8 mouse cellular contexts compared by ENCODE assay signal in genomic region chr4:34922177-34922870, GRCm38 (mm10). TPM values are rescaled to one million over a fixed set of nuclear protein-coding genes. Genes with fewer than 3 reads are reported as not detected.
DNase-seq lines count a peak whose midpoint lies in the region; ATAC-seq and TF ChIP-seq lines count a peak whose summit lies in the region.

No protein-coding gene starts in this region.

- no peak overlapping the region for H3K27ac ChIP-seq in heart, adult 2 months
- H3K27ac ChIP-seq in heart, postnatal 0 days (ENCODE audit: low read depth): no peak overlapping the region
- no peak overlapping the region for H3K27ac ChIP-seq in layer of hippocampus, adult 2 months
- no peak overlapping the region for H3K27ac ChIP-seq in midbrain, embryonic 11.5 days (ENCODE audit: low read depth, low read length)

- H3K27me3 ChIP-seq in heart, adult 2 months (ENCODE audit: control insufficient read depth, insufficient read depth, low read length): no peaks in the 10 kb centered on the region
- no peaks in the 10 kb centered on the region for H3K27me3 ChIP-seq in heart, postnatal 0 days (ENCODE audit: control insufficient read depth, insufficient read depth, low read length)
- no peaks in the 10 kb centered on the region for H3K27me3 ChIP-seq in midbrain, embryonic 11.5 days (ENCODE audit: control insufficient read depth, insufficient read depth, low read length)

- no peak overlapping the region for H3K4me2 ChIP-seq in heart, postnatal 0 days (ENCODE audit: low read depth, low read length)
- H3K4me2 ChIP-seq in midbrain, embryonic 11.5 days: no peak overlapping the region

- no peaks in the 10 kb centered on the region for H3K36me3 ChIP-seq in heart, adult 2 months (ENCODE audit: control insufficient read depth, insufficient read depth, low read length)
- no peaks in the 10 kb centered on the region for H3K36me3 ChIP-seq in heart, postnatal 0 days (replicated peaks; ENCODE audit: control insufficient read depth, insufficient read depth, low read length)
- H3K36me3 ChIP-seq in midbrain, embryonic 11.5 days (ENCODE audit: control insufficient read depth, insufficient read depth, low read length): no peaks in the 10 kb centered on the region

- TF ChIP-seq POLR2A in heart, adult 2 months (IDR thresholded peaks at IDR 0.05; ENCODE audit: insufficient read depth, low read depth, low read length): no peak

- ATAC-seq in heart, postnatal 0 days (ENCODE audit: insufficient read depth, low read depth): peak; percentile 60; the same call in 1 of the 2 replicates
- 0 out of 2 replicates have a peak, but pooled peaks have one; percentile 70 for ATAC-seq in midbrain, embryonic 11.5 days (ENCODE audit: low FRiP score)

- TF ChIP-seq EP300 in heart, adult 2 months (IDR thresholded peaks at IDR 0.05; ENCODE audit: insufficient read depth, low read depth, low read length): peak; percentile 85
- no peak for TF ChIP-seq EP300 in heart, postnatal 0 days (IDR thresholded peaks at IDR 0.05; ENCODE audit: low read depth)

- no peak overlapping the region for H3K9ac ChIP-seq in heart, adult 2 months (ENCODE audit: low read depth, low read length)
- H3K9ac ChIP-seq in heart, postnatal 0 days (replicated peaks; ENCODE audit: low read depth, low read length): no peak overlapping the region
- no peak overlapping the region for H3K9ac ChIP-seq in midbrain, embryonic 11.5 days (ENCODE audit: low read length)

- intact Hi-C loops in heart, adult 2 months (cut with DNase I): loop anchor here (2.0 to 5.0 kb wide), 2 partner anchors 138 to 220 kb away; no protein-coding TSS in a partner anchor
- intact Hi-C loops in heart, postnatal 25 days (cut with DNase I): loop anchor here (5.0 kb wide), 1 partner anchor 220 kb away; no protein-coding TSS in a partner anchor

- DNase-seq in heart, adult 2 months: peak in 1 of 2 experiments; percentile 28
- no peak for DNase-seq in heart, postnatal 25 days (ENCODE audit: low spot score)
- peak; percentile 58 for DNase-seq in MN1 (ENCODE audit: low spot score)
- peak; percentile 66 to 73 for DNase-seq in cerebellum, postnatal 10 days
- DNase-seq in heart, postnatal 0 days (ENCODE audit: low spot score): peak; percentile 75
- peak; percentile 58 to 62 for DNase-seq in layer of hippocampus, adult 2 months (ENCODE audit: low spot score in 2 of 2)
- peak; percentile 90 for DNase-seq in midbrain, embryonic 11.5 days (ENCODE audit: low spot score, missing footprints)
- DNase-seq in thymus, postnatal 14 days: peak; percentile 47

- 53% methylated on average over 6 of the region's 6 CpGs for whole genome bisulfite sequencing in heart, adult 2 months
- 52% methylated on average over 6 of the region's 6 CpGs for WGBS in heart, postnatal 0 days
- WGBS in midbrain, embryonic 11.5 days: 70% methylated on average over 6 of the region's 6 CpGs

- no peak overlapping the region for H3K4me3 ChIP-seq in heart, adult 2 months
- H3K4me3 ChIP-seq in heart, postnatal 0 days (ENCODE audit: low read depth, low read length): no peak overlapping the region
- no peak overlapping the region for H3K4me3 ChIP-seq in layer of hippocampus, adult 2 months
- H3K4me3 ChIP-seq in midbrain, embryonic 11.5 days (ENCODE audit: low read depth, low read length): no peak overlapping the region

- peak; percentile 79 for TF ChIP-seq CTCF in heart, adult 2 months (IDR thresholded peaks at IDR 0.05)
- peak; percentile 96 for TF ChIP-seq CTCF in heart, postnatal 0 days (IDR thresholded peaks at IDR 0.05; ENCODE audit: low read depth)
- TF ChIP-seq CTCF in layer of hippocampus, adult 2 months (conservative IDR thresholded peaks at IDR 0.05): peak; percentile 80

- no peaks in the 10 kb centered on the region for H3K9me3 ChIP-seq in heart, postnatal 0 days (replicated peaks; ENCODE audit: control insufficient read depth, low read length)
- H3K9me3 ChIP-seq in midbrain, embryonic 11.5 days (ENCODE audit: control insufficient read depth, low read length): no peaks in the 10 kb centered on the region

- no peaks in the 10 kb centered on the region for H3K4me1 ChIP-seq in heart, adult 2 months (ENCODE audit: control insufficient read depth, insufficient read depth, low read length)
- no peaks in the 10 kb centered on the region for H3K4me1 ChIP-seq in heart, postnatal 0 days (ENCODE audit: control insufficient read depth, insufficient read depth)
- H3K4me1 ChIP-seq in midbrain, embryonic 11.5 days (ENCODE audit: control insufficient read depth, insufficient read depth, low read length): no peaks in the 10 kb centered on the region

- H3K79me2 ChIP-seq in heart, adult 2 months (replicated peaks; ENCODE audit: control insufficient read depth, insufficient read depth, low read length): no peaks in the 10 kb centered on the region

RNA-seq across cellular contexts. Expression of gene Cga, which starts 28.7 kb away (rescaled TPM):
- not detected for total RNA-seq in heart, adult 2 months (2021)
- not detected in 2 replicates for polyA plus RNA-seq in heart, adult 2 months (2012; rRNA removed)
- total RNA-seq in heart, postnatal 25 days (2021): not detected
- total RNA-seq in heart, postnatal 0 days (2014; rRNA removed; ENCODE audit: low replicate concordance): not detected in 2 replicates
- polyA plus RNA-seq in heart, postnatal 0 days (2015; fragmentation: Nextera tagmentation; extraction: Ambion mirVana): not detected in 2 replicates
- not detected for total RNA-seq in layer of hippocampus, adult 2 months (2021)
- not detected in 2 replicates for polyA plus RNA-seq in midbrain, embryonic 11.5 days (2014; fragmentation: Nextera tagmentation; extraction: Ambion mirVana)

RNA-seq across cellular contexts. Expression of gene Zfp292, which starts 39.6 kb away (rescaled TPM):
- total RNA-seq in heart, adult 2 months (2021): 10 to 100 TPM; 14.0 to 15.7 TPM
- polyA plus RNA-seq in heart, adult 2 months (2012; rRNA removed): 1.7 and 3.9 TPM in 2 replicates
- total RNA-seq in heart, postnatal 25 days (2021): 10 to 100 TPM; 14.6 to 15.6 TPM
- 13.5 and 13.6 TPM in 2 replicates for total RNA-seq in heart, postnatal 0 days (2014; rRNA removed; ENCODE audit: low replicate concordance)
- 7.1 and 7.2 TPM in 2 replicates for polyA plus RNA-seq in heart, postnatal 0 days (2015; fragmentation: Nextera tagmentation; extraction: Ambion mirVana)
- total RNA-seq in layer of hippocampus, adult 2 months (2021): 10 to 100 TPM; 26.8 to 27.3 TPM
- polyA plus RNA-seq in midbrain, embryonic 11.5 days (2014; fragmentation: Nextera tagmentation; extraction: Ambion mirVana): 40.1 and 47.2 TPM in 2 replicates
